Mouse (Mus musculus) MEL (cell line): ENCODE results near the gene Cd180. TPM values are rescaled to one million over a fixed set of nuclear protein-coding genes. Genes with fewer than 3 reads are reported as not detected.

Experiments
- DNase-seq: peaks from one replicate; pipeline ENCODE4 v3.0.0; 2011; ENCODE audit warnings: low read depth, low spot score
- H3K27ac ChIP-seq: 2 replicates; pipeline ENCODE4 v1.5.1; 2012; ENCODE audit warnings: low read depth, mild to moderate bottlenecking, control low read depth, low read length, moderate library complexity; ENCODE audit not compliant: control insufficient read depth
- H3K27me3 ChIP-seq, 2 experiments: fragments of 150-350 bp in 1 of 2; sonication (generic) in 1 of 2; 2 replicates each; pipeline ENCODE4 v1.6.1; 2012; ENCODE audit warnings: low read length in 2 of 2, mild to moderate bottlenecking in 2 of 2, improper control_type of control experiment in 1 of 2, moderate library complexity in 1 of 2; ENCODE audit not compliant: insufficient read depth in 2 of 2, control insufficient read depth in 1 of 2
- H3K36me3 ChIP-seq, 2 experiments: 2 replicates each; pipeline ENCODE4 v1.6.1; 2012 to 2014; ENCODE audit warnings: low read length in 2 of 2, improper control_type of control experiment in 1 of 2, inconsistent platforms in 1 of 2, mild to moderate bottlenecking in 1 of 2; ENCODE audit not compliant: insufficient read depth in 2 of 2, control insufficient read depth in 1 of 2
- H3K4me1 ChIP-seq, 2 experiments: fragments of 150-350 bp in 1 of 2; sonication (generic) in 1 of 2; 2 replicates each; pipeline ENCODE4 v1.6.1; 2012; ENCODE audit warnings: low read length in 2 of 2, improper control_type of control experiment in 1 of 2, mild to moderate bottlenecking in 1 of 2; ENCODE audit not compliant: insufficient read depth in 2 of 2, control insufficient read depth in 1 of 2
- H3K4me3 ChIP-seq, 2 experiments: fragments of 150-350 bp in 1 of 2; sonication (generic) in 1 of 2; 2 replicates each; pipeline ENCODE4 v1.5.1; 2012; ENCODE audit warnings: low read depth in 2 of 2, low read length in 2 of 2, mild to moderate bottlenecking in 2 of 2, moderate library complexity in 2 of 2, control low read depth in 1 of 2, improper control_type of control experiment in 1 of 2; ENCODE audit not compliant: control insufficient read depth in 1 of 2, insufficient read depth in 1 of 2
- H3K79me2 ChIP-seq: 2 replicates; pipeline ENCODE4 v1.6.1; 2012; ENCODE audit warnings: mild to moderate bottlenecking, low read length, moderate library complexity; ENCODE audit not compliant: control insufficient read depth, poor library complexity, insufficient read depth
- H3K9ac ChIP-seq: 2 replicates; pipeline ENCODE4 v1.6.1; 2012; ENCODE audit warnings: low read depth, mild to moderate bottlenecking, control low read depth, low read length, moderate library complexity; ENCODE audit not compliant: control insufficient read depth, poor library complexity, severe bottlenecking
- H3K9me3 ChIP-seq: fragments of 150-350 bp; sonication (generic); replicated peaks from 2 replicates; pipeline ENCODE4 v1.6.1; 2012; ENCODE audit warnings: mild to moderate bottlenecking, low read length, improper control_type of control experiment, moderate library complexity; ENCODE audit not compliant: insufficient read depth
- BHLHE40 ChIP-seq: IDR thresholded peaks from 2 replicates; pipeline ENCODE4 v1.6.1; 2012; ENCODE audit warnings: low read depth, mild to moderate bottlenecking, inconsistent platforms, low read length, improper control_type of control experiment, borderline replicate concordance
- CHD1 ChIP-seq: IDR thresholded peaks from 2 replicates; pipeline ENCODE4 v1.6.1; 2012; ENCODE audit warnings: low read depth, mild to moderate bottlenecking, inconsistent platforms, low read length, improper control_type of control experiment
- CHD2 ChIP-seq: IDR thresholded peaks from 2 replicates; pipeline ENCODE4 v1.6.1; 2011; ENCODE audit warnings: low read length, improper control_type of control experiment
- CTCF ChIP-seq, 3 experiments: IDR thresholded peaks in 2 of 3; conservative IDR thresholded peaks in 1 of 3; 2 replicates each; pipeline ENCODE4 v1.5.1; 2011 to 2012; ENCODE audit warnings: low read length in 3 of 3, low read depth in 2 of 3, mild to moderate bottlenecking in 2 of 3, improper control_type of control experiment in 1 of 3, inconsistent platforms in 1 of 3, mixed read lengths in 1 of 3, moderate library complexity in 1 of 3; ENCODE audit not compliant: control insufficient read depth in 1 of 3, insufficient read depth in 1 of 3, poor library complexity in 1 of 3, severe bottlenecking in 1 of 3
- ELF1 ChIP-seq: IDR thresholded peaks from 2 replicates; pipeline ENCODE4 v1.6.1; 2014; ENCODE audit warnings: low read depth, mild to moderate bottlenecking, inconsistent platforms, low read length, improper control_type of control experiment, moderate library complexity
- EP300 ChIP-seq, 2 experiments: IDR thresholded peaks; 2 replicates each; pipeline ENCODE4 v1.6.1; 2011; ENCODE audit warnings: improper control_type of control experiment in 2 of 2, low read length in 2 of 2, low read depth in 1 of 2, mild to moderate bottlenecking in 1 of 2
- ETS1 ChIP-seq: IDR thresholded peaks from 2 replicates; pipeline ENCODE4 v1.6.1; 2012; ENCODE audit warnings: low read depth, mild to moderate bottlenecking, inconsistent platforms, low read length, improper control_type of control experiment, moderate library complexity
- GABPA ChIP-seq: IDR thresholded peaks from 2 replicates; pipeline ENCODE4 v1.6.1; 2012; ENCODE audit warnings: low read depth, mild to moderate bottlenecking, inconsistent platforms, low read length, improper control_type of control experiment, moderate library complexity
- GATA1 ChIP-seq: IDR thresholded peaks from 2 replicates; pipeline ENCODE4 v1.6.1; 2011; ENCODE audit warnings: low read depth, low read length, improper control_type of control experiment
- HCFC1 ChIP-seq: IDR thresholded peaks from 2 replicates; pipeline ENCODE4 v1.6.1; 2012; ENCODE audit warnings: low read depth, mild to moderate bottlenecking, inconsistent platforms, low read length, improper control_type of control experiment, moderate library complexity
- JUND ChIP-seq: IDR thresholded peaks from 2 replicates; pipeline ENCODE4 v1.6.1; 2011; ENCODE audit warnings: low read depth, mild to moderate bottlenecking, improper control_type of control experiment, low read length
- KAT2A ChIP-seq: conservative IDR thresholded peaks from 2 replicates; pipeline ENCODE4 v1.6.1; 2012; ENCODE audit warnings: low read depth, low read length, improper control_type of control experiment, inconsistent platforms
- MAFK ChIP-seq: IDR thresholded peaks from 2 replicates; pipeline ENCODE4 v1.6.1; 2011; ENCODE audit warnings: low read depth, mild to moderate bottlenecking, low read length, improper control_type of control experiment, borderline replicate concordance
- MEF2A ChIP-seq: IDR thresholded peaks from 2 replicates; pipeline ENCODE4 v1.6.1; 2014; ENCODE audit warnings: low read depth, mild to moderate bottlenecking, inconsistent platforms, low read length, improper control_type of control experiment; ENCODE audit not compliant: poor library complexity, insufficient replicate concordance, severe bottlenecking; ENCODE audit errors: extremely low read depth
- MXI1 ChIP-seq: IDR thresholded peaks from 2 replicates; pipeline ENCODE4 v1.6.1; 2011; ENCODE audit warnings: mild to moderate bottlenecking, low read depth, low read length, improper control_type of control experiment
- MYB ChIP-seq: IDR thresholded peaks from 2 replicates; pipeline ENCODE4 v1.6.1; 2011; ENCODE audit warnings: mild to moderate bottlenecking, low read depth, low read length, improper control_type of control experiment
- MYC ChIP-seq: IDR thresholded peaks from 2 replicates; pipeline ENCODE4 v1.6.1; 2011; ENCODE audit warnings: low read depth, mild to moderate bottlenecking, low read length, improper control_type of control experiment, moderate library complexity
- NELFE ChIP-seq: IDR thresholded peaks from 2 replicates; pipeline ENCODE4 v1.6.1; 2011; ENCODE audit warnings: low read depth, low read length, improper control_type of control experiment
- NRF1 ChIP-seq: IDR thresholded peaks from 2 replicates; pipeline ENCODE4 v1.6.1; 2014; ENCODE audit warnings: low read depth, mild to moderate bottlenecking, inconsistent platforms, low read length, improper control_type of control experiment, moderate library complexity; ENCODE audit not compliant: poor library complexity, insufficient read depth, severe bottlenecking
- POLR2A ChIP-seq, 2 experiments: IDR thresholded peaks; 2 replicates each; pipeline ENCODE4 v1.6.1; 2011 to 2012; ENCODE audit warnings: low read length in 2 of 2, mild to moderate bottlenecking in 2 of 2, control low read depth in 1 of 2, improper control_type of control experiment in 1 of 2, low read depth in 1 of 2, moderate library complexity in 1 of 2; ENCODE audit not compliant: control insufficient read depth in 1 of 2, insufficient read depth in 1 of 2, poor library complexity in 1 of 2
- POLR2AphosphoS2 ChIP-seq: IDR thresholded peaks from 2 replicates; pipeline ENCODE4 v1.6.1; 2011; ENCODE audit warnings: low read length, improper control_type of control experiment
- POLR2AphosphoS5 ChIP-seq: IDR thresholded peaks from 2 replicates; pipeline ENCODE4 v1.6.1; 2012; ENCODE audit warnings: low read depth, borderline replicate concordance, mild to moderate bottlenecking, inconsistent platforms, low read length, moderate library complexity, mixed read lengths
- RCOR1 ChIP-seq: IDR thresholded peaks from 2 replicates; pipeline ENCODE4 v1.6.1; 2012; ENCODE audit warnings: low read depth, mild to moderate bottlenecking, inconsistent platforms, low read length, improper control_type of control experiment
- SIN3A ChIP-seq: IDR thresholded peaks from 2 replicates; pipeline ENCODE4 v1.6.1; 2012; ENCODE audit warnings: low read length, improper control_type of control experiment, inconsistent platforms
- SMC3 ChIP-seq: IDR thresholded peaks from 2 replicates; pipeline ENCODE4 v1.6.1; 2011; ENCODE audit warnings: low read depth, low read length, improper control_type of control experiment
- TAL1 ChIP-seq: IDR thresholded peaks from 2 replicates; pipeline ENCODE4 v1.6.1; 2012; ENCODE audit warnings: mild to moderate bottlenecking, inconsistent platforms, low read length, moderate library complexity, mixed read lengths
- TBP ChIP-seq: IDR thresholded peaks from 2 replicates; pipeline ENCODE4 v1.8.0; 2011; ENCODE audit warnings: low read depth, low read length, improper control_type of control experiment
- TCF12 ChIP-seq: IDR thresholded peaks from 2 replicates; pipeline ENCODE4 v1.6.1; 2014; ENCODE audit warnings: low read depth, mild to moderate bottlenecking, inconsistent platforms, low read length, improper control_type of control experiment, moderate library complexity
- UBTF ChIP-seq: IDR thresholded peaks from 2 replicates; pipeline ENCODE4 v1.6.1; 2012; ENCODE audit warnings: low read depth, mild to moderate bottlenecking, inconsistent platforms, low read length, improper control_type of control experiment, moderate library complexity, borderline replicate concordance; ENCODE audit not compliant: insufficient read depth
- USF1 ChIP-seq: IDR thresholded peaks from 2 replicates; pipeline ENCODE4 v1.6.1; 2014; ENCODE audit warnings: low read depth, mild to moderate bottlenecking, inconsistent platforms, low read length, improper control_type of control experiment, moderate library complexity
- USF2 ChIP-seq, 2 experiments: IDR thresholded peaks; 2 replicates each; pipeline ENCODE4 v1.6.1; 2011 to 2012; ENCODE audit warnings: improper control_type of control experiment in 2 of 2, low read length in 2 of 2, borderline replicate concordance in 1 of 2, inconsistent platforms in 1 of 2, low read depth in 1 of 2, mild to moderate bottlenecking in 1 of 2; ENCODE audit not compliant: insufficient read depth in 1 of 2
- ZC3H11A ChIP-seq: IDR thresholded peaks from 2 replicates; pipeline ENCODE4 v1.6.1; 2012; ENCODE audit warnings: low read depth, mild to moderate bottlenecking, inconsistent platforms, low read length, improper control_type of control experiment
- ZKSCAN1 ChIP-seq: IDR thresholded peaks from 2 replicates; pipeline ENCODE4 v1.6.1; 2012; ENCODE audit warnings: low read depth, mild to moderate bottlenecking, inconsistent platforms, low read length, improper control_type of control experiment, moderate library complexity
- ZMIZ1 ChIP-seq: IDR thresholded peaks from 2 replicates; pipeline ENCODE4 v1.6.1; 2012; ENCODE audit warnings: low read depth, mild to moderate bottlenecking, inconsistent platforms, low read length, improper control_type of control experiment, moderate library complexity
- ZNF384 ChIP-seq: IDR thresholded peaks from 2 replicates; pipeline ENCODE4 v1.6.1; 2012; ENCODE audit warnings: low read depth, mild to moderate bottlenecking, inconsistent platforms, low read length, improper control_type of control experiment
- polyA plus RNA-seq, 2 experiments: library from polyadenylated mRNA; stranded (reverse) in 1 of 2; unstranded in 1 of 2; fragments of >175 nt in 1 of 2; fragments of >200 nt in 1 of 2; gene quantifications; 2 replicates each; pipeline versions ENCODE4 v1.2.1 to v1.2.4; 2012; ENCODE audit warnings: low replicate concordance in 2 of 2, low read depth in 1 of 2; ENCODE audit not compliant: insufficient read length in 2 of 2, insufficient read depth in 1 of 2, missing spikeins in 1 of 2
- total RNA-seq: library from RNA; depleted of rRNA; stranded (reverse); fragments of 300-350 nt; gene quantifications from 2 replicates; pipeline ENCODE4 v1.2.3, GENCODE M21; 2012; rRNA removed

The Cd180 gene
- total RNA-seq (0.12 and 0.39 TPM in 2 replicates), polyA plus RNA-seq (1 to 10 TPM in 1 of 2 experiments, not detected in 1; 1.8 TPM)

DNA sequence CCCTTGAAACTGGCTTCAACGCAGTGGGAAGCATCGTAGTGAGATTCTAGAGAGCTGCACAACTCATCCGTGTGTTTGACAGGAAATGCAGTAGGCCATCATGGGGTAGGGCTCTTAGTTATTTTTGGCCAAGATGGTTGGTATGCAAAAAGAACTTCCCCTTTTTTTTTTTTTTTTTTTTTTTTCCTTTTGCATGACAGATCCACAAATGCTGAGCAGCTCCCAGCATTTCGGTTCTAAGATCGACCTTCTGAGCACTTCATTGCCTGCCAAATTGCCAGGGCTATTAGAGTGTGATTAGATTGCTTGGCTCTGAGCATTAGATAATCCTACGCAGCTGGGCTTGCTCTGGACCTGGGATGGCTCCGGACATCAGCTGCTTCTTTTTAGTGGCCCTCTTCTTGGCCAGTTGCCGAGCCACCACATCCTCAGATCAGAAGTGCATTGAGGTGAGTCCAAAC is at the start of gene Cd180:
Gene Cd180 (plus strand): TSS at position 218 of the 461 bp plus-strand sequence.
- peak within 1 kb of the TSS; percentile 30 for H3K9ac ChIP-seq
- no peaks in the 10 kb centered on the region for H3K79me2 ChIP-seq
- H3K36me3 ChIP-seq, result peaks cover 0 to 44% of the 10 kb centered on the region in 2 experiments; a peak in 2 of 4 replicates
- peak; percentile 86 for DNase-seq
- no peaks in the 10 kb centered on the region for H3K27me3 ChIP-seq
- peaks cover 9 to 48% of the 10 kb centered on the region in 2 experiments for H3K4me1 ChIP-seq
- H3K4me3 ChIP-seq, result peak within 1 kb of the TSS; percentile 23 to 39; a peak in 3 of 4 replicates
- no peaks in the 10 kb centered on the region for H3K9me3 ChIP-seq
- peak within 1 kb of the TSS; percentile 92 for H3K27ac ChIP-seq
- TF ChIP-seq ZC3H11A, result no peak
- TF ChIP-seq POLR2A (IDR thresholded peaks at IDR 0.05; ENCODE audit: control insufficient read depth in 1 of 2, insufficient read depth in 1 of 2, low read depth in 1 of 2, low read length in 2 of 2, poor library complexity in 1 of 2), result 0 out of 4 replicates have a peak, but pooled peaks of 1 of the 2 experiments have one; percentile 19
- TF ChIP-seq MEF2A, result peak; percentile 92; the same call in 1 of the 2 replicates
- TF ChIP-seq ZKSCAN1, result no peak
- peak; percentile 33; the same call in 1 of the 2 replicates for TF ChIP-seq NELFE
- TF ChIP-seq TBP, result no peak
- TF ChIP-seq GATA1, result peak; percentile 15; the same call in 1 of the 2 replicates
- 0 out of 2 replicates have a peak, but pooled peaks have one; percentile 46 for TF ChIP-seq MYC
- TF ChIP-seq RCOR1, result no peak; the same call in none of the 2 replicates
- no peak for TF ChIP-seq POLR2AphosphoS5
- no peak for TF ChIP-seq NRF1
- peak; percentile 39; the same call in 1 of the 2 replicates for TF ChIP-seq TCF12
- TF ChIP-seq MAFK, result 0 out of 2 replicates have a peak, but pooled peaks have one; percentile 42
- TF ChIP-seq CHD1, result no peak
- TF ChIP-seq ZMIZ1, result no peak
- no peak for TF ChIP-seq KAT2A
- peak; percentile 68; the same call in 1 of the 2 replicates for TF ChIP-seq MXI1
- no peak for TF ChIP-seq BHLHE40
- TF ChIP-seq POLR2AphosphoS2, result no peak
- no peak for TF ChIP-seq CTCF (IDR thresholded peaks at IDR 0.05 in 2 of 3, conservative IDR thresholded peaks at IDR 0.05 in 1 of 3; ENCODE audit: control insufficient read depth in 1 of 3, insufficient read depth in 1 of 3, low read depth in 2 of 3, low read length in 3 of 3, poor library complexity in 1 of 3, severe bottlenecking in 1 of 3)
- peak in 1 of 2 experiments; percentile 69; a peak in 2 of 4 replicates for TF ChIP-seq EP300 (IDR thresholded peaks at IDR 0.05; ENCODE audit: low read depth in 1 of 2, low read length in 2 of 2)
- no peak for TF ChIP-seq TAL1
- no peak for TF ChIP-seq HCFC1
- TF ChIP-seq MYB, result no peak; the same call in 1 of the 2 replicates
- no peak for TF ChIP-seq USF1
- 0 out of 2 replicates have a peak, but pooled peaks have one; percentile 36 for TF ChIP-seq ELF1
- TF ChIP-seq ZNF384, result peak; percentile 99
- no peak for TF ChIP-seq SMC3
- no peak for TF ChIP-seq CHD2
- TF ChIP-seq ETS1, result peak; percentile 79
- TF ChIP-seq SIN3A, result peak; percentile 61; the same call in 1 of the 2 replicates
- no peak for TF ChIP-seq UBTF
- no peak for TF ChIP-seq GABPA
- no peak for TF ChIP-seq USF2 (IDR thresholded peaks at IDR 0.05; ENCODE audit: borderline replicate concordance in 1 of 2, insufficient read depth in 1 of 2, low read depth in 1 of 2, low read length in 2 of 2)
- TF ChIP-seq JUND, result no peak
